Mouse (Mus musculus): ENCODE measurements at regions not wholly inside any gene's neighbourhood (a gene's known extent, or its start where the extent isn't known, plus 50 kb on each side); places are given as distances from the start of the nearest gene placed in this dataset.

GRCm38 (mm10) chr8:26888050-26888449 lies 89.1 kb upstream of the Zfp703 start:
- no peak for ATAC-seq (ENCODE audit: insufficient number of reproducible peaks, low FRiP score, low TSS enrichment)

GRCm38 (mm10) chr8:26891881-26892280 lies 85.2 kb upstream of the Zfp703 start:
- ATAC-seq (ENCODE audit: insufficient number of reproducible peaks, low FRiP score, low TSS enrichment), result peak; percentile 80

DNA sequence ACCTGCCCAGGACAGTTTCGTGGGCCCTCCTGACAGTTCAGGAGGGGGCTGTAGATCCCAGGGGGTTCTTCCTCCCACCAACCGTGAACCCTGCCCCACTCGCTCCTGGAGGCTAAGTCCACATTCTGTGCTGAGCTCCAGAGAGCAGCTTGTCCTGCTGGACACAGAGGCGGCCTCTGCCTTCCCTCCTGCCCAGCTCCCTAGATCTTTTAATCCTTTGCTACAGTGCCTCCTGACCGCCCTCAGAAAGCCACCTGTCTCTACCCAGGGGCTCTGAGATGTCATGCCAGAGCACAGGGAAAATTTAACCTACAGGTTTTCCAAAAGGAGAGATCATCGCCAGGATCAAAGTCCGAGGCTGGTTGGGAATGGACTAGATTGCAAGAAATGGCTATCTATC lies 84.7 kb upstream of the Zfp703 start:
- ATAC-seq (ENCODE audit: insufficient number of reproducible peaks, low FRiP score, low TSS enrichment), result peak; percentile 37; the same call in 1 of the 2 replicates

DNA sequence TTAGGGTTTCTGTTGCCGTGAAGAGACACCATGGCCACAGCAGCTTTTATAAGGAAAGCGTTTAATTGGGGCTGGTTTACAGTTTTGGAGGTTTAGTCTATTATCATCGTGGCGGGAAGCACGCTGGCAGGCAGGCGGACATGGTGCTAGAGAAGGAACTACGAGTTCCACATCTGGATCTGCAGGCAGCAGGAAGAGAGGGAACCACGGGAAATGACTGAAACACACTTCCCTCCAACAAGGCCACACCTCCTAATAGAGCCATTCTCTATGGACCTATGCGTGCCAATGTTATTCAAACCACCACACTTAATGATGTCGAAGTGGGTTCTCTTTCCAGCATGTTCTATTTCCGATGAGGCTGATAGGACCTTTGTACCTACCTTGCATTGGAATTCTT lies 81.3 kb upstream of the Zfp703 start:
- no peak for ATAC-seq (ENCODE audit: insufficient number of reproducible peaks, low FRiP score, low TSS enrichment)

GRCm38 (mm10) chr8:26903289-26903688 lies 73.8 kb upstream of the Zfp703 start:
- no peak for ATAC-seq (ENCODE audit: insufficient number of reproducible peaks, low FRiP score, low TSS enrichment)

GRCm38 (mm10) chr8:26906257-26906656 lies 70.9 kb upstream of the Zfp703 start:
- no peak for ATAC-seq (ENCODE audit: insufficient number of reproducible peaks, low FRiP score, low TSS enrichment)

DNA sequence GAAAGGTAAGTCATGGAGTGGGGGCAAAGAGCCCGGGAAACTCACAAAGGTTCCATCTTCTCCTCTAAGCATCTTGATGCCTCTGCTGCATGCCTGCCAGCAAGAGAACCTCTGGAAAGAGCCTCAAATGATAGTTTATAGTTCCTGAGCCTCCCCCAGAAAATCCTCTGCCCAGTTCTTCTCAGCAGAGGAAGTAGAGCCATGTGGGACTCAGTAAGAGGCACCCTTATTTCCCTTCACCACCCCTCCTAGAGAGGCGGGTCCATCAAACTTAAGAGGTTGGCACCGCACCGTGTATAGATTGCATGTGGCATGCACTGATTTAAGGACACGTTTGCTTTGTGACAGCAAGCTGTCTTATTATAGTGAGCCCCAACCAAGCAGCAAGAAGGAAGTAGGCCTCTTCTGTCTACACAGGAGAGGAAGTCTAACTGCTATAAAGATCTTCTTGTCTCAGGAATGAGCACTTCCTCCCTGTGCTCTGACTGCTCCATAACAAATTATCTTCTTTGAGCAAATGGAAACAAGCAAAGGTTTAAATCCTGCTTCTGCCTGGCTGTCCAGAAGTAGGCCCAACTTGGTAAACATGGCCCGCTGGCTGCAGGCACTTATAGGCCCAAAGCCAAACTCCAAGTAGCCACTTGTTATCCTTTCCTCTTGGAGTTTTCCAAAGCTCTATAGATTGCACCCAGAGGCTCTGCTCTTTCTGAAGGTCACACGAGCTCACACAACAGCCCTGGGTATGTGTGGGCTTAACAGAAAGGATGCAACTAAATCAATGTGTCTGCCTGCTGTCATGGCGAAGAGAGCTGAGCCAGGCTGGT lies 69.6 kb upstream of the Zfp703 start:
- ATAC-seq (ENCODE audit: insufficient number of reproducible peaks, low FRiP score, low TSS enrichment), result no peak

- ATAC-seq (ENCODE audit: insufficient number of reproducible peaks, low FRiP score, low TSS enrichment), result no peak
These were observed 66.9 kb upstream of the Zfp703 start for GRCm38 (mm10) chr8:26910186-26910585.

- no peak for ATAC-seq (ENCODE audit: insufficient number of reproducible peaks, low FRiP score, low TSS enrichment)
These were observed 63.3 kb upstream of the Zfp703 start for GRCm38 (mm10) chr8:26913562-26914529.

DNA sequence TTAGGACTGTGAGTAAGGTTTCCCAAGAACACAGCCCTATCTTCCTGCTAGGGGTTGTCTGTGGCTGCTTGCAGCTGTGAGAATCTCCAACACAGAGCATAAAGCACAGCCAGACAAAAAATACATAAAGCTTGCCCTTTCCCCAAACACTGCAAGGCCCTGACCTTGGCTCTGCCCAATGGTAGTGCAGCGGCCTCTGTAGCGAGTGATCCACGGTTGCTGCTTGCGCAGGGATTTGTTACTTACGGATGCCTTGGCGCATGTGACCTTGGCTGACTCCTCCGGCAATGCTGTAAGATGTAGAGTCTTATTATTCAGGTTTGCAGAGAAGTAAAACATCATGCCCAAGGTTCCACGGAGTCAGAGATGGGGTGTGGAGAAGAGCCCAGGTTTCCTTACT lies 61.4 kb upstream of the Zfp703 start:
- no peak for ATAC-seq (ENCODE audit: insufficient number of reproducible peaks, low FRiP score, low TSS enrichment)

DNA sequence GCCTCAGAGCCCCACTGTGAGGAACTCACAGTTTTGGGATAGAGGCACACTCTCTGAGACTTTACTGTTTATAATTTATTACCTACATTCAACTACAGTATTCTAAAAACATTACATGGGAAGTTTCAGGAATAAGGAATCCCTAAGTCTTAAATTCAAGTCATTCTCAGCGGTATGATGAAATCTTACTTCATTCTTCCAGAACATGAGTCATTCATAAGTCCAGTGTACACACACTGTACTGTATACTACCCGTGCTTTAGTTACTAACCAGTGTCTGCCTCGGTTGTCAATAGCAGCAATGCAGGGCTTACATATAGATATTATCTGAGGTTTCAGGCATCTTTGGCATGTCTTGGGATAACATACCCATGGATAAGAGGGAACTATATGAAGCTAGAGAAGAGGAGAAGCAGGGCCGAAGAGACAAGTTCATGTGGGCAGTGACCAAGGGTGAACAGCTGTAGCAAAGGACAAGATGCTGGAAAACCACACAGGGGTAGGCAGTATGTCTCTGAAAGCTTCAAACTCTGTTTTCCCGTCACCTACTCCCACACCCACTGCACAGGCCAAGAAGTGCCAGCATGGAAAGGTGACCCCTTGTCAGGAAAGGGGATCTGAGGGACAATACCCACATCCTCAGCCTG lies 55.5 kb upstream of the Zfp703 start:
- no peak for ATAC-seq (ENCODE audit: insufficient number of reproducible peaks, low FRiP score, low TSS enrichment)

GRCm38 (mm10) chr8:26922178-26922540 lies 55.0 kb upstream of the Zfp703 start:
- ATAC-seq (ENCODE audit: insufficient number of reproducible peaks, low FRiP score, low TSS enrichment), result no peak

GRCm38 (mm10) chr8:26923166-26923565 lies 54.0 kb upstream of the Zfp703 start:
- no peak for ATAC-seq (ENCODE audit: insufficient number of reproducible peaks, low FRiP score, low TSS enrichment)
